Mouse (Mus musculus) midbrain, embryonic 12.5 days (tissue): ENCODE results near the gene Scube3. TPM values are rescaled to one million over a fixed set of nuclear protein-coding genes. Genes with fewer than 3 reads are reported as not detected.
A peak's percentile ranks its signal among the peaks of the same experiment; 100 is the strongest.

Experiments
- ATAC-seq: fragments of 200-750 bp; cut with Nextera tagmentation; 2 replicates; pipeline ENCODE4 v1.8.0; 2017; ENCODE audit warnings: low read depth, moderate TSS enrichment, moderate library complexity; ENCODE audit not compliant: low FRiP score
- H3K27ac ChIP-seq: fragments of 300-500 bp; sonication (generic); replicated peaks from 2 replicates; pipeline ENCODE4 v1.5.1; 2016; ENCODE audit warnings: mild to moderate bottlenecking
- H3K27me3 ChIP-seq: fragments of 300-500 bp; sonication (generic); 2 replicates; pipeline ENCODE4 v1.6.1; 2016; ENCODE audit warnings: mild to moderate bottlenecking
- H3K36me3 ChIP-seq: fragments of 300-500 bp; sonication (generic); 2 replicates; pipeline ENCODE4 v1.6.1; 2016
- H3K4me1 ChIP-seq: fragments of 300-500 bp; sonication (generic); 2 replicates; pipeline ENCODE4 v1.6.1; 2016
- H3K4me2 ChIP-seq: fragments of 300-500 bp; sonication (generic); replicated peaks from 2 replicates; pipeline ENCODE4 v1.6.1; 2016; ENCODE audit warnings: mild to moderate bottlenecking, moderate library complexity
- H3K4me3 ChIP-seq: fragments of 300-500 bp; sonication (generic); 2 replicates; pipeline ENCODE4 v1.5.1; 2016; ENCODE audit warnings: mild to moderate bottlenecking
- H3K9ac ChIP-seq: fragments of 300-500 bp; sonication (generic); replicated peaks from 2 replicates; pipeline ENCODE4 v1.6.1; 2016; ENCODE audit warnings: mild to moderate bottlenecking, moderate library complexity
- H3K9me3 ChIP-seq: fragments of 300-500 bp; sonication (generic); 2 replicates; pipeline ENCODE4 v1.6.1; 2016; ENCODE audit warnings: mild to moderate bottlenecking
- WGBS: fragments of 180-500 bp; shearing (Covaris S2); methylation state at CpG from one replicate; pipeline ENCODE4 v1.1.7; 2016; 5-methylcytosine and 5-hydroxymethylcytosine counted together
- polyA plus RNA-seq: library from polyadenylated mRNA; unstranded; fragments of >200 nt; fragmentation: Nextera tagmentation; extraction: Ambion mirVana; gene quantifications from 2 replicates; pipeline ENCODE4 v1.2.1, GENCODE M21; 2016

Scube3 gene
- polyA plus RNA-seq, 1 experiment from 2014 or later = 10.7 TPM

DNA sequence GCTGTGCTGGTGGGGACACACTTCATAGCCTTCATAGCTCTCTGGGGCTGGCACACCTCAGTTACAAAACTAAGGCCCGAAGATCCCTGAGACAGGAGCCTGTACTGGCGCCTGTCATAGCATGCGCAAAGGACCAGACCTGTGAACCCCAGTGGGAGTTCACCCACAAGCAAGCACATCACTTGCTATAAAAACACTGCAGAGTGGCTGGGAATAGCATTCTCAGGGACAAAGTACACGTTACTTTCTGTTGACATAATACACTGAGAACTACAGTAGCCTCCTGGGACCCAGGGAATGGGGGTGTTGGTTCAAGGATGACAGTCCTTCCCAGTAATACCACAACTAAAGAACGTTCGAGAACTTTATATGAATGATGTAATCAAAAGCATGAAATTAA is 11.2 kb downstream of the Scube3 start:
- Histone ChIP-seq H3K4me2 (no peak overlapping the region), H3K27ac (no peak overlapping the region), H3K36me3 (peaks cover 52% of the 10 kb centered on the region), H3K27me3 (no peaks in the 10 kb centered on the region), H3K4me1 (peaks cover 14% of the 10 kb centered on the region), H3K4me3 (no peak overlapping the region), H3K9ac (no peak overlapping the region), H3K9me3 (no peaks in the 10 kb centered on the region)
- no peak for ATAC-seq
- 85% methylated on average over 6 of the region's 6 CpGs for WGBS

DNA sequence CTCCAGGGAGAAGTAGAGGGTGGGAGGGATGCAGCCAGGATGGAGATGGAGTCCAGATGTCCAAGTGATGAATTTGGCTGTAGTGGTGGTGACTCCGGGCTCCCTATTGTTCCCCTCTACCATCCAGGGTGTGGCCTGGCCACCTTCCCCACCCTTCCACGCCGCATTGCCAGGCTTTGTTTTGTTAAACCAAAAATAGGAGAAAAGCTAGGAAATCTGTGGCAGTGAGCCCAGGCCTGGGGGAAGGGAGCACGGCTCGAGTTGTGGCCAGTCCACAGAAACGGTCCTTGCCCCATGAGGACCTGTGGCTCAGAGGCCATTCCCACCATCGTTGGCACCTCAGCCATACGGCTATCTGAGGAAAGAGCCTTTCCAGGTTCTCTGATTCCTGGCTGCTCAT is 13.0 kb downstream of the Scube3 start:
- Histone ChIP-seq H3K9ac (no peak overlapping the region), H3K27me3 (peaks cover 3% of the 10 kb centered on the region; the same call in 1 of the 2 replicates), H3K4me3 (no peak overlapping the region), H3K36me3 (peaks cover 55% of the 10 kb centered on the region), H3K4me1 (peaks cover 14% of the 10 kb centered on the region), H3K4me2 (no peak overlapping the region), H3K9me3 (no peaks in the 10 kb centered on the region), H3K27ac (no peak overlapping the region)
- ATAC-seq = no peak
- 91% methylated on average over 8 of the region's 8 CpGs for WGBS

- H3K4me2 ChIP-seq = no peak overlapping the region
- ATAC-seq = no peak
- peaks cover 17% of the 10 kb centered on the region for H3K4me1 ChIP-seq
- H3K27me3 ChIP-seq = peaks cover 24% of the 10 kb centered on the region
- peaks cover 76% of the 10 kb centered on the region for H3K36me3 ChIP-seq
- H3K9ac ChIP-seq = no peak overlapping the region
- no peak overlapping the region for H3K27ac ChIP-seq
- WGBS = 29% methylated on average over 10 of the region's 10 CpGs
- H3K9me3 ChIP-seq = no peaks in the 10 kb centered on the region
- H3K4me3 ChIP-seq = no peak overlapping the region
These were observed 18.4 kb downstream of the Scube3 start for GRCm38 (mm10) chr17:28160361-28160760.

DNA sequence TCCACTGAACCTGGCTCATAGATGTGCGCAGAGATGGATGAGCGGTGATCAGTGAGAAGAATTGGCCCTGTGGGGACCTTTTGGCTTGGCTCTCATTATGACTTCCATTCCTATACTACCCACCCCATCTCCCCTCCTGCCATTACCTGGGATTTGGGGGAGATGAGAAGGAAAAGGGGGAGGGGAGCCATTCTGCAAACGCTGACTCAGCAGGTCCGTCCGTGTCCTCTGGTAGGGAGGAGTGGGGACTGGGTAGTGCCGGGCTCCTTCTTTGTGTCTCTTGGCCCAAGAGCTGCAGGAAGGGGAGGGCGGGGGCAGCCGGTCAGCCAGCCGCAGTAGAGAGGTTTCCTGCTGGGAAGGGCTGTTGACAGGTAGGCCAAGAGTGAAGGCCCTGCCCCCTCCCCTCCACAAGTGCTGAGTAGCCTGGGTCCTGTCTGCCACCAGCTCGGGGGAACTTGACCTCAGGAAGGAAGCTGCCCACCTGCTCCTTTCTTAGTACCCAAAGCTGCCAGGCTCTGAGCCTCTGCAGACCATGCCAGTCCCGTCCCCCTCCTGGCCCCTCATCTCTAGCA is 19.5 kb downstream of the Scube3 start:
- Histone ChIP-seq H3K4me2 (no peak overlapping the region), H3K4me3 (no peak overlapping the region), H3K27ac (no peak overlapping the region), H3K9ac (no peak overlapping the region), H3K27me3 (peaks cover 24% of the 10 kb centered on the region), H3K9me3 (no peaks in the 10 kb centered on the region), H3K36me3 (peaks cover 76% of the 10 kb centered on the region), H3K4me1 (peaks cover 17% of the 10 kb centered on the region)
- WGBS = 29% methylated on average over 11 of the region's 11 CpGs
- no peak for ATAC-seq

DNA sequence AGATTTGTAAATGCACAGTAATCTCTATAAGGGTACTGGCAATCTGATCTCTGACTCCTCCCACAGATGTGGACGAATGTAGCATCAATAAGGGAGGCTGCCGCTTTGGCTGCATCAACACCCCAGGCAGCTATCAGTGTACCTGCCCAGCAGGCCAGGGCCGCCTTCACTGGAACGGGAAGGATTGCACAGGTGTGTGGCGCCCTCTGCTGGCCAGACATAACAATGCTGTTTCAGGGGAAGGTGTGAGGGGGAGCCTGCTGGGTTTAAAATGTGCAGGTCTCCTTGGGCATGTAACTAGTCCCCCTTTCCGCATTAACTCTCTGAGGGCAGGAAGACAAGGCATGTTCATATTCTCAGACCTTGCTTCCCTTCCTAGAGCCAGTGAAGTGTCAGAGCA is 21.7 kb downstream of the Scube3 start:
- peak; percentile 63; the same call in 1 of the 2 replicates for ATAC-seq
- Histone ChIP-seq H3K27me3 (peaks cover 24% of the 10 kb centered on the region), H3K4me2 (no peak overlapping the region), H3K4me3 (no peak overlapping the region), H3K4me1 (0 out of 2 replicates have a peak, but pooled peaks cover 7% of the 10 kb centered on the region), H3K27ac (no peak overlapping the region), H3K36me3 (peaks cover 80% of the 10 kb centered on the region), H3K9me3 (no peaks in the 10 kb centered on the region), H3K9ac (no peak overlapping the region)
- WGBS = 11% methylated on average over 6 of the region's 6 CpGs

- no peak for ATAC-seq
- H3K9me3 ChIP-seq = no peaks in the 10 kb centered on the region
- no peak overlapping the region for H3K27ac ChIP-seq
- no peak overlapping the region for H3K4me2 ChIP-seq
- H3K4me3 ChIP-seq = no peak overlapping the region
- peaks cover 66% of the 10 kb centered on the region for H3K36me3 ChIP-seq
- peaks cover 6% of the 10 kb centered on the region; the same call in 1 of the 2 replicates for H3K4me1 ChIP-seq
- no peak overlapping the region for H3K9ac ChIP-seq
- H3K27me3 ChIP-seq = no peaks in the 10 kb centered on the region
- 90% methylated on average over 6 of the region's 6 CpGs for WGBS
These were observed 28.7 kb downstream of the Scube3 start for GRCm38 (mm10) chr17:28170460-28171305.

DNA sequence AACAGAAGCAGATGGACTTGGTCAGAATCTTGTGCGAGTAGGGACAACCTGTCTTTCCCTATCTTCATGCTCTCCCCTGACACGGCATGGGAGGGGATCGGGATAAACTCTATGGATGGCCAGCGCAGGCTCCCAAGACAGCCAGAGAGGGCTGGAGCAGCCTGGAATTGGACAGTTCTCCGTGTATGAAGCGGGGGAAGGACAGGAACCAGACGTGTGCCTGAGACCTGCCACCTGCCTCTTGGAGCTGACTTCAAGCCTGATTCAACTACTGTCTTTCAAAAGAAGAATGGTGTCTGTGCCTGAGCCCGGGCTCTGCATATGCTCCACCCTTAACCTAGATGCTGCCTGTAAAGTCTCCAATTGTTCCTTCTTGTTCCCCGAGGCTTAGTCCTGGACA is 30.7 kb downstream of the Scube3 start:
- H3K36me3 ChIP-seq = peaks cover 46% of the 10 kb centered on the region
- peaks cover 14% of the 10 kb centered on the region for H3K4me1 ChIP-seq
- H3K4me2 ChIP-seq = no peak overlapping the region
- H3K27ac ChIP-seq = no peak overlapping the region
- no peak for ATAC-seq
- no peak overlapping the region for H3K4me3 ChIP-seq
- H3K9me3 ChIP-seq = no peaks in the 10 kb centered on the region
- WGBS = 78% methylated on average over 9 of the region's 9 CpGs
- H3K9ac ChIP-seq = no peak overlapping the region
- H3K27me3 ChIP-seq = no peaks in the 10 kb centered on the region

GRCm38 (mm10) chr17:28176775-28177539 is 35.0 kb downstream of the Scube3 start, which contains the start of gene Zfp523:
Gene Zfp523, plus strand, starts transcription at chr17:28177129.
- Histone ChIP-seq H3K9ac (peak within 1 kb of the TSS; percentile 93), H3K4me1 (peaks cover 39% of the 10 kb centered on the region), H3K27me3 (no peaks in the 10 kb centered on the region), H3K27ac (peak within 1 kb of the TSS; percentile 96), H3K9me3 (no peaks in the 10 kb centered on the region), H3K4me3 (peak within 1 kb of the TSS; percentile 87), H3K4me2 (peak within 1 kb of the TSS; percentile 97), H3K36me3 (0 out of 2 replicates have a peak, but pooled peaks cover 17% of the 10 kb centered on the region)
- ATAC-seq = peak; percentile 86
- under 1% methylated on average over 76 of the region's 82 CpGs for WGBS

- Histone ChIP-seq H3K4me3 (peak overlapping the region; percentile 87), H3K9me3 (no peaks in the 10 kb centered on the region), H3K4me1 (peaks cover 39% of the 10 kb centered on the region)
These were observed 35.7 kb downstream of the Scube3 start for GRCm38 (mm10) chr17:28177540-28178046.

GRCm38 (mm10) chr17:28180331-28180730 is 38.4 kb downstream of the Scube3 start:
- H3K9ac ChIP-seq = peak overlapping the region; percentile 24
- H3K4me2 ChIP-seq = no peak overlapping the region
- ATAC-seq = no peak
- no peak overlapping the region for H3K27ac ChIP-seq
- H3K4me3 ChIP-seq = no peak overlapping the region
- 40% methylated on average over 4 of the region's 4 CpGs for WGBS
- H3K9me3 ChIP-seq = no peaks in the 10 kb centered on the region
- H3K27me3 ChIP-seq = no peaks in the 10 kb centered on the region
- H3K4me1 ChIP-seq = peaks cover 33% of the 10 kb centered on the region
- H3K36me3 ChIP-seq = peaks cover 11% of the 10 kb centered on the region; the same call in 1 of the 2 replicates

More at GRCm38 (mm10) chr17:28177540-28178046, 35.7 kb downstream of the Scube3 start:
- Histone ChIP-seq H3K4me2 (peak overlapping the region; percentile 97), H3K27me3 (no peaks in the 10 kb centered on the region), H3K9ac (peak overlapping the region; percentile 93), H3K36me3 (peaks cover 11% of the 10 kb centered on the region; the same call in 1 of the 2 replicates), H3K27ac (peak overlapping the region; percentile 96)
- WGBS = 6% methylated on average over 18 of the region's 22 CpGs
- peak; percentile 36 for ATAC-seq

GRCm38 (mm10) chr17:28180783-28181544 is 39.0 kb downstream of the Scube3 start:
- Histone ChIP-seq H3K36me3 (peaks cover 11% of the 10 kb centered on the region; the same call in 1 of the 2 replicates), H3K9me3 (no peaks in the 10 kb centered on the region), H3K9ac (peak overlapping the region; percentile 25; the same call in 1 of the 2 replicates), H3K4me3 (no peak overlapping the region), H3K27ac (no peak overlapping the region), H3K4me1 (peaks cover 33% of the 10 kb centered on the region), H3K27me3 (no peaks in the 10 kb centered on the region), H3K4me2 (no peak overlapping the region)
- no peak for ATAC-seq
- WGBS = 88% methylated on average over 15 of the region's 15 CpGs
